ENCODE assay signal across 7 mouse cellular contexts in the genomic region with DNA sequence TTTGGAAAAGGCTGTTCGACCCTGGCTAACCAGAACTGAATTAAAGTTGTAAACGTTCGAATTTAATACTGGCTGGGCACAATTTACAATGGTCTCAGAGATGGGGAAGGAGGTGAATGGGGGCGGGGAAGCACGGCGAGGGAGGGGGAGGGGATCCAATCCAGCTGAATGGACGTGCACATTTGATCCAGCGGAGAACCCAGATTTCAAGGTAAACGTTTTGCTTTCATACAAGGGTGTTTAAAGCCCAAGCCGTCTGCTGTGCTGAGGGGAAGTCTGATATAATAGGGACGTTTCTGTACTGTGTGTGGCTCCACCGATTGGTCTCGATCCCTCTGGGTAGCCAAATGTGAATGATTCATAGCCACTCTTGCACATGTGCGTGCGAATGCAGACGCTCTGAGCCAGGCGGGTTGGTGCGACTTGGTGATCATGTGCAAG. TPM values are rescaled to one million over a fixed set of nuclear protein-coding genes. Genes with fewer than 3 reads are reported as not detected.
DNase-seq lines count a peak whose midpoint lies in the region; ATAC-seq and TF ChIP-seq lines count a peak whose summit lies in the region.

No protein-coding gene starts in this region.

- TF ChIP-seq CTCF in bone marrow macrophage, adult 2 months (IDR thresholded peaks at IDR 0.05; ENCODE audit: low read depth, low read length): no peak

- H3K9me3 ChIP-seq in ES-E14 (ENCODE audit: control insufficient read depth, insufficient read depth, low read depth, low read length): no peaks in the 10 kb centered on the region
- H3K9me3 ChIP-seq in forebrain, embryonic 13.5 days (replicated peaks): no peaks in the 10 kb centered on the region
- H3K9me3 ChIP-seq in neural tube, embryonic 12.5 days: no peaks in the 10 kb centered on the region

- H3K4me1 ChIP-seq in ES-E14 (ENCODE audit: control insufficient read depth in 2 of 2, insufficient read depth in 2 of 2, low read length in 2 of 2, poor library complexity in 1 of 2): peaks cover 0 to 7% of the 10 kb centered on the region in 2 experiments; a peak in 1 of 4 replicates
- 0 out of 2 replicates have a peak, but pooled peaks cover 3% of the 10 kb centered on the region for H3K4me1 ChIP-seq in bone marrow macrophage, adult 2 months (ENCODE audit: control insufficient read depth, insufficient read depth, low read length)
- peaks cover 25% of the 10 kb centered on the region for H3K4me1 ChIP-seq in forebrain, embryonic 13.5 days
- peaks cover 28% of the 10 kb centered on the region for H3K4me1 ChIP-seq in neural tube, embryonic 12.5 days

- in situ Hi-C loops in ES-E14 (cut with MboI; ENCODE audit: low sequenced_read_pairs in 2 of 2, unreplicated experiment in 2 of 2): no loop called here

- ATAC-seq in forebrain, embryonic 13.5 days: peak; percentile 19
- peak; percentile 10; the same call in 1 of the 2 replicates for ATAC-seq in neural tube, embryonic 12.5 days (ENCODE audit: low FRiP score, low read depth)
- no peak for ATAC-seq in inflammation-experienced regulatory T-cells, adult 6 months

- no peak for TF ChIP-seq POLR2A in bone marrow macrophage, adult 2 months (IDR thresholded peaks at IDR 0.05; ENCODE audit: borderline replicate concordance, low read depth, low read length)

- H3K4me2 ChIP-seq in forebrain, embryonic 13.5 days: peak overlapping the region; percentile 67
- H3K4me2 ChIP-seq in neural tube, embryonic 12.5 days (replicated peaks): peak overlapping the region; percentile 69

- peaks cover 8% of the 10 kb centered on the region; the same call in 1 of the 2 replicates for H3K27me3 ChIP-seq in forebrain, embryonic 13.5 days
- no peaks in the 10 kb centered on the region for H3K27me3 ChIP-seq in neural tube, embryonic 12.5 days (replicated peaks)

- H3K4me3 ChIP-seq in ES-E14 (ENCODE audit: insufficient read depth in 1 of 2, low read depth in 1 of 2, low read length in 2 of 2, poor library complexity in 1 of 2, severe bottlenecking in 1 of 2): peak overlapping the region; percentile 90 to 93
- H3K4me3 ChIP-seq in bone marrow macrophage, adult 2 months (ENCODE audit: insufficient read depth, low read length): peak overlapping the region; percentile 27
- peak overlapping the region; percentile 63 for H3K4me3 ChIP-seq in forebrain, embryonic 13.5 days
- peak overlapping the region; percentile 75 for H3K4me3 ChIP-seq in neural tube, embryonic 12.5 days

- no peak overlapping the region for H3K9ac ChIP-seq in ES-E14 (ENCODE audit: insufficient read depth, low read depth, low read length, poor library complexity, severe bottlenecking)
- H3K9ac ChIP-seq in forebrain, embryonic 13.5 days: peak overlapping the region; percentile 91
- H3K9ac ChIP-seq in neural tube, embryonic 12.5 days: peak overlapping the region; percentile 93

- DNase-seq in ES-E14 (ENCODE audit: low read depth, low spot score): no peak
- peak; percentile 36 for DNase-seq in left cerebral cortex, adult 11 months (ENCODE audit: low spot score)
- DNase-seq in adrenal gland, postnatal 14 days: no peak

- under 1% methylated on average over 18 of the region's 18 CpGs for WGBS in forebrain, embryonic 13.5 days
- WGBS in neural tube, embryonic 12.5 days: under 1% methylated on average over 18 of the region's 18 CpGs

- no peaks in the 10 kb centered on the region for H3K36me3 ChIP-seq in ES-E14 (ENCODE audit: control insufficient read depth, insufficient read depth, low read length, poor library complexity, severe bottlenecking)
- H3K36me3 ChIP-seq in forebrain, embryonic 13.5 days (ENCODE audit: poor library complexity, severe bottlenecking): peaks cover 4% of the 10 kb centered on the region
- H3K36me3 ChIP-seq in neural tube, embryonic 12.5 days: 0 out of 2 replicates have a peak, but pooled peaks cover 7% of the 10 kb centered on the region

- no peak overlapping the region for H3K27ac ChIP-seq in ES-E14 (ENCODE audit: insufficient read depth, low read depth, low read length, poor library complexity, severe bottlenecking)
- no peak overlapping the region for H3K27ac ChIP-seq in bone marrow macrophage, adult 2 months (ENCODE audit: insufficient read depth, low read depth, low read length)
- H3K27ac ChIP-seq in forebrain, embryonic 13.5 days: peak overlapping the region; percentile 96
- peak overlapping the region; percentile 46; the same call in 1 of the 2 replicates for H3K27ac ChIP-seq in neural tube, embryonic 12.5 days

TF ChIP-seq in ES-E14, 5 proteins besides CTCF, POLR2A, EP300 and RAD21:
- TF ChIP-seq HCFC1 (IDR thresholded peaks at IDR 0.05; ENCODE audit: borderline replicate concordance, insufficient read depth, low read length) (no peak), ZC3H11A (IDR thresholded peaks at IDR 0.05; ENCODE audit: borderline replicate concordance, low read depth, low read length) (no peak), CHD2 (IDR thresholded peaks at IDR 0.05; ENCODE audit: low read depth, low read length) (no peak), ZNF384 (IDR thresholded peaks at IDR 0.05; ENCODE audit: low read depth, low read length) (no peak), MAFK (IDR thresholded peaks at IDR 0.05; ENCODE audit: insufficient read depth, low read depth, low read length) (no peak)

RNA-seq across cellular contexts. Expression of a gene that starts 2.0 kb away (rescaled TPM):
- 1.2 and 2.6 TPM in 2 replicates for total RNA-seq in ES-E14 (2012; rRNA removed)
- polyA plus RNA-seq in bone marrow macrophage, adult 2 months (2012; ENCODE audit: insufficient read depth, insufficient read length, missing spikeins): not detected in 2 replicates
- 16.1 and 18.6 TPM in 2 replicates for polyA plus RNA-seq in forebrain, embryonic 13.5 days (2015; fragmentation: Nextera tagmentation; extraction: Ambion mirVana)
- 24.1 and 25.5 TPM in 2 replicates for polyA plus RNA-seq in neural tube, embryonic 12.5 days (2016; fragmentation: Nextera tagmentation; extraction: Ambion mirVana)
- polyA plus RNA-seq in inflammation-experienced regulatory T-cells, adult 6 months (2017; shearing (Covaris generic)): not detected
- 0.37 and 0.83 TPM in 2 replicates for total RNA-seq in adrenal gland, postnatal 14 days (2021)

Comparison
In these comparisons a context has a peak if more than half of its experiments do, and no peak if none do; other contexts are left out.
1. H3K27ac ChIP-seq: peak in forebrain, embryonic 13.5 days (single experiment) and neural tube, embryonic 12.5 days (single experiment); none in ES-E14 (single experiment) and bone marrow macrophage, adult 2 months (single experiment).
2. H3K4me3 ChIP-seq: peak in every context shown above with its lines; median percentile 92 in ES-E14; 75 in neural tube, embryonic 12.5 days; 63 in forebrain, embryonic 13.5 days; 27 in bone marrow macrophage, adult 2 months.
3. RNA of a gene that starts 2.0 kb away (polyA plus RNA-seq): 24.1 to 25.5 TPM in neural tube, embryonic 12.5 days and 16.1 to 18.6 TPM in forebrain, embryonic 13.5 days; not detected in bone marrow macrophage, adult 2 months and not detected in inflammation-experienced regulatory T-cells, adult 6 months; every median in the first group is over 10 times any median in the second.